Mouse (Mus musculus): Measurements from ENCODE around the gene Gpx6. TPM values are rescaled to one million over a fixed set of nuclear protein-coding genes. Genes with fewer than 3 reads are reported as not detected.
A peak's percentile ranks its signal among the peaks of the same experiment; 100 is the strongest.

Gpx6 gene
- polyA plus RNA-seq, 1 experiment = not detected

- Histone ChIP-seq H3K36me3 (replicated peaks; ENCODE audit: low read length) (no peaks in the 10 kb centered on the region), H3K4me1 (peaks cover 42% of the 10 kb centered on the region), H3K27me3 (replicated peaks) (peaks cover 29% of the 10 kb centered on the region), H3K4me3 (replicated peaks) (peak overlapping the region; percentile 93), H3K9me3 (0 out of 2 replicates have a peak, but pooled peaks cover 3% of the 10 kb centered on the region)
- TF ChIP-seq FLI1 (IDR thresholded peaks at IDR 0.05; ENCODE audit: low read length) (no peak), GATA1 (IDR thresholded peaks at IDR 0.05; ENCODE audit: borderline replicate concordance, low read length) (no peak)
Observed at GRCm38 (mm10) chr13:21276551-21276950, 35.4 kb upstream of the Gpx6 start.

DNA sequence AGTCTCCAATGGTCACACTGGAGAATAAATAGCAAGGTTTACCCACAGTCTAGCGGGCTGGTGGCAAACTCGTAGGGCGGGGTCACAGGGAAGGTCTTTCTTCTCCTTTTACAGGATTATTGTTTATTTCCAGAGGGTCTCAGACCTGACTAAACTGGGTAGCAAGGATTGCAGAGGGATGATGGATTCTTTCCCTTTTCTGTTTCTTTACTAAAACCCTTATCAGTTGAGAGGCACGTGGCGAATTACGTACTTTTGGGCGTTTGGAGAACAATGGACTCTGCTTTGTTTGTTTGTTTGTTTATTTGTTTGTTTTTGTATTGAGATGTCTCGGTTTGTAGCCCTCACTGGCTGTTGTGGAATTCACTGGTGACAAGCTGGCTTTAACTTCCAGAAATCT, 32.8 kb upstream of the Gpx6 start:
- H3K9me3 ChIP-seq = 0 out of 2 replicates have a peak, but pooled peaks cover 3% of the 10 kb centered on the region
- H3K4me3 ChIP-seq (replicated peaks) = peak overlapping the region; percentile 86
- TF ChIP-seq FLI1 (IDR thresholded peaks at IDR 0.05; ENCODE audit: low read length) (no peak), GATA1 (IDR thresholded peaks at IDR 0.05; ENCODE audit: borderline replicate concordance, low read length) (no peak)
- peaks cover 17% of the 10 kb centered on the region for H3K27me3 ChIP-seq (replicated peaks)
- H3K4me1 ChIP-seq = peaks cover 42% of the 10 kb centered on the region
- no peaks in the 10 kb centered on the region for H3K36me3 ChIP-seq (replicated peaks; ENCODE audit: low read length)

- TF ChIP-seq GATA1 (IDR thresholded peaks at IDR 0.05; ENCODE audit: borderline replicate concordance, low read length) (no peak), FLI1 (IDR thresholded peaks at IDR 0.05; ENCODE audit: low read length) (no peak)
- Histone ChIP-seq H3K27me3 (replicated peaks) (peaks cover 19% of the 10 kb centered on the region), H3K36me3 (replicated peaks; ENCODE audit: low read length) (no peaks in the 10 kb centered on the region), H3K4me1 (peaks cover 42% of the 10 kb centered on the region), H3K9me3 (0 out of 2 replicates have a peak, but pooled peaks cover 3% of the 10 kb centered on the region), H3K4me3 (replicated peaks) (peak overlapping the region; percentile 86)
Observed at GRCm38 (mm10) chr13:21279559-21279958, 32.4 kb upstream of the Gpx6 start.

GRCm38 (mm10) chr13:21292631-21293030, 19.3 kb upstream of the Gpx6 start, which contains the start of gene Gpx5:
Gpx5 (minus strand) TSS chr13:21292731.
- H3K4me3 ChIP-seq (replicated peaks) = no peak within 1 kb of the TSS
- H3K36me3 ChIP-seq (replicated peaks; ENCODE audit: low read length) = no peaks in the 10 kb centered on the region
- H3K9me3 ChIP-seq = peaks cover 3% of the 10 kb centered on the region; the same call in 1 of the 2 replicates
- H3K4me1 ChIP-seq = no peaks in the 10 kb centered on the region
- TF ChIP-seq FLI1 (IDR thresholded peaks at IDR 0.05; ENCODE audit: low read length) = no peak
- no peak for TF ChIP-seq GATA1 (IDR thresholded peaks at IDR 0.05; ENCODE audit: borderline replicate concordance, low read length)
- H3K27me3 ChIP-seq (replicated peaks) = peaks cover 27% of the 10 kb centered on the region

- peaks cover 19% of the 10 kb centered on the region for H3K27me3 ChIP-seq (replicated peaks)
- peaks cover 18% of the 10 kb centered on the region for H3K4me1 ChIP-seq
- no peak for TF ChIP-seq GATA1 (IDR thresholded peaks at IDR 0.05; ENCODE audit: borderline replicate concordance, low read length)
- no peak for TF ChIP-seq FLI1 (IDR thresholded peaks at IDR 0.05; ENCODE audit: low read length)
- H3K9me3 ChIP-seq = no peaks in the 10 kb centered on the region
- no peaks in the 10 kb centered on the region for H3K36me3 ChIP-seq (replicated peaks; ENCODE audit: low read length)
- no peak overlapping the region for H3K4me3 ChIP-seq (replicated peaks)
Observed at GRCm38 (mm10) chr13:21298557-21298956, 13.4 kb upstream of the Gpx6 start.

DNA sequence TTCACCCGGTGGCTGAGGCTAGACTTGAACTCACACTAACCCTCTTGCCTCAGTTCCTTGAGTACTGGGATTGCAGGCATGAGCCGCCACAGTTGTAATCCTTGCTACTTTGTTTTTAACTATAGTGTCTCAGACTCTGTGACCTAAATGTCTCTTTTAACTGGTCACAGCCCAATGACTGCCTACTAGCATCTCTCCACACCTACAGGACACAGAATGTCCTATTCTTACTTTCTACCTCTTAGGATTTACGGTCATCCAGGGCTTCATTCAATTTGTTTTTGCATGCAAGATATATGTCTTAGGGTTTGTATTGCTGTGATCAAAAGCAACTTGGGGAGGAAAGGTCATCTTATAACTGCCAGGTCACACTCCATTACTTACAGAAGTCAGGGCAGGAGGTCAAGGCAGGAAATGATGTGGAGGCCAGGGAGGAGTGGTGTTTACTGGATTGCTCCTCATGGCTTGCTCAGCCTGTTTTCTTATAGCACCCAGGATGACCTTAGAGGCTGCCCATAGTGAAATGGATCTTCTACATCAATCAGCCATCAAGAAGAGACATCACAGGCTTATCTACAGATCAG, 7.3 kb upstream of the Gpx6 start:
- TF ChIP-seq GATA1 (IDR thresholded peaks at IDR 0.05; ENCODE audit: borderline replicate concordance, low read length) (no peak), FLI1 (IDR thresholded peaks at IDR 0.05; ENCODE audit: low read length) (no peak)
- Histone ChIP-seq H3K36me3 (replicated peaks; ENCODE audit: low read length) (no peaks in the 10 kb centered on the region), H3K4me3 (replicated peaks) (no peak overlapping the region)

GRCm38 (mm10) chr13:21309788-21310187, 2.1 kb upstream of the Gpx6 start:
- H3K9me3 ChIP-seq = no peaks in the 10 kb centered on the region
- peaks cover 31% of the 10 kb centered on the region for H3K27me3 ChIP-seq (replicated peaks)
- TF ChIP-seq FLI1 (IDR thresholded peaks at IDR 0.05; ENCODE audit: low read length) = no peak
- no peak for TF ChIP-seq GATA1 (IDR thresholded peaks at IDR 0.05; ENCODE audit: borderline replicate concordance, low read length)
- peaks cover 6% of the 10 kb centered on the region; the same call in 1 of the 2 replicates for H3K4me1 ChIP-seq
- no peaks in the 10 kb centered on the region for H3K36me3 ChIP-seq (replicated peaks; ENCODE audit: low read length)
- H3K4me3 ChIP-seq (replicated peaks) = no peak overlapping the region

More for the DNA sequence above, 7.3 kb upstream of the Gpx6 start:
- no peaks in the 10 kb centered on the region for H3K9me3 ChIP-seq
- peaks cover 23% of the 10 kb centered on the region for H3K4me1 ChIP-seq
- H3K27me3 ChIP-seq (replicated peaks) = peaks cover 13% of the 10 kb centered on the region

GRCm38 (mm10) chr13:21312854-21313253, 929 bp downstream of the Gpx6 start:
- Histone ChIP-seq H3K27me3 (replicated peaks) (peaks cover 42% of the 10 kb centered on the region), H3K4me3 (replicated peaks) (no peak overlapping the region), H3K36me3 (replicated peaks; ENCODE audit: low read length) (no peaks in the 10 kb centered on the region), H3K4me1 (peaks cover 6% of the 10 kb centered on the region; the same call in 1 of the 2 replicates), H3K9me3 (no peaks in the 10 kb centered on the region)
- TF ChIP-seq FLI1 (IDR thresholded peaks at IDR 0.05; ENCODE audit: low read length) (no peak), GATA1 (IDR thresholded peaks at IDR 0.05; ENCODE audit: borderline replicate concordance, low read length) (no peak)

- no peaks in the 10 kb centered on the region for H3K36me3 ChIP-seq (replicated peaks; ENCODE audit: low read length)
- H3K27me3 ChIP-seq (replicated peaks) = peaks cover 45% of the 10 kb centered on the region
- H3K9me3 ChIP-seq = no peaks in the 10 kb centered on the region
- peaks cover 6% of the 10 kb centered on the region; the same call in 1 of the 2 replicates for H3K4me1 ChIP-seq
- TF ChIP-seq GATA1 (IDR thresholded peaks at IDR 0.05; ENCODE audit: borderline replicate concordance, low read length) (no peak), FLI1 (IDR thresholded peaks at IDR 0.05; ENCODE audit: low read length) (no peak)
- H3K4me3 ChIP-seq (replicated peaks) = no peak overlapping the region
Observed at GRCm38 (mm10) chr13:21313903-21314302, 2.0 kb downstream of the Gpx6 start.

- Histone ChIP-seq H3K4me1 (peaks cover 21% of the 10 kb centered on the region), H3K4me3 (replicated peaks) (no peak overlapping the region), H3K27me3 (replicated peaks) (peaks cover 67% of the 10 kb centered on the region), H3K36me3 (replicated peaks; ENCODE audit: low read length) (no peaks in the 10 kb centered on the region), H3K9me3 (peaks cover 3% of the 10 kb centered on the region; the same call in 1 of the 2 replicates)
- no peak for TF ChIP-seq FLI1 (IDR thresholded peaks at IDR 0.05; ENCODE audit: low read length)
- TF ChIP-seq GATA1 (IDR thresholded peaks at IDR 0.05; ENCODE audit: borderline replicate concordance, low read length) = no peak
Observed at GRCm38 (mm10) chr13:21320262-21320661, 8.3 kb downstream of the Gpx6 start.

Measured in megakaryocyte, embryonic 14.5 days (primary cell).